In the genomic region with DNA sequence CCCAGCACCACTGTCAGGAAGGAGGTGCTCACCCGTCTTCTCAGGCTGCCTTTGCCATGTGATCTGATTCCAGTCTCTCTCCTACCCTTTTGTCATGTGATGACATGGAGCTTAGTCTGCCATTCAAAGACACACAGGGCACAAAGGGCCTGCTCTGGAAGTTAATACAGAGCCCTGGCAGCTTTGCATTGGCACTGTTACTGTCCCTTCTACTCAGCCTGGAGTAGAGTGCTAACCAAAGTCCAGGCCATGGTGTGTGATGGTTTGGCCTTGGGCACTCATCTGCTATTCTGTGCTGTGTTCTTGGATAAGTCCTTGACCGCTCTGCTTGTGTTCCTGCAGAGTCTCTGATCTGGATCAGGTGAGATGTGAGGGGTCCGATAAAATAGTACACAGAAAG, we compare ENCODE assay signal across 18 mouse cellular contexts.
"Had no signal": no experiment of that assay in that cellular context is flagged by ENCODE, and none has a peak within 500 bp of the region (broad histone marks: within the 10 kb centered on the region; RNA-seq: fewer than 3 reads in every experiment).

No protein-coding gene starts in this region.

- H3K4me2 ChIP-seq: lung, embryonic 14.5 days; midbrain, embryonic 12.5 days; neural tube, embryonic 13.5 days; neural tube, embryonic 15.5 days had no signal

- H3K4me1 ChIP-seq: neural tube, embryonic 15.5 days had no signal

- H3K4me3 ChIP-seq: midbrain, embryonic 10.5 days; midbrain, embryonic 12.5 days; myocyte; neural tube, embryonic 13.5 days; neural tube, embryonic 15.5 days had no signal

- H3K27ac ChIP-seq: midbrain, embryonic 10.5 days; midbrain, embryonic 12.5 days; neural tube, embryonic 13.5 days; neural tube, embryonic 15.5 days had no signal

- H3K27me3 ChIP-seq: midbrain, embryonic 12.5 days; neural tube, embryonic 13.5 days; neural tube, embryonic 15.5 days had no signal

- H3K9me3 ChIP-seq: midbrain, embryonic 10.5 days; midbrain, embryonic 12.5 days; neural tube, embryonic 13.5 days; neural tube, embryonic 15.5 days had no signal

- H3K36me3 ChIP-seq: midbrain, embryonic 10.5 days; midbrain, embryonic 12.5 days; neural tube, embryonic 13.5 days; neural tube, embryonic 15.5 days had no signal

- ATAC-seq: midbrain, embryonic 16.5 days had no signal

- DNase-seq: lung, embryonic 14.5 days; lung, postnatal 10 days; lung, postnatal 4 days; midbrain, embryonic 14.5 days; retina, postnatal 1 day; right cerebral cortex, adult 18-20 months; right cerebral cortex, postnatal 25 days; right cerebral cortex, postnatal 4 days; spleen, adult 18-20 months; thymus, adult 18-20 months; thymus, postnatal 14 days; thymus, postnatal 36 days had no signal

- H3K9ac ChIP-seq: lung, embryonic 14.5 days; midbrain, embryonic 12.5 days; neural tube, embryonic 13.5 days; neural tube, embryonic 15.5 days had no signal
